In genomic region chr10:59402899-59403792, GRCm38 (mm10) we compare ENCODE assay signal across 23 mouse cellular contexts. TPM values are rescaled to one million over a fixed set of nuclear protein-coding genes. Genes with fewer than 3 reads are reported as not detected.
DNase-seq lines count a peak whose midpoint lies in the region; ATAC-seq and TF ChIP-seq lines count a peak whose summit lies in the region.
"Had no signal": no experiment of that assay in that cellular context is flagged by ENCODE, and none has a peak within 500 bp of the region (broad histone marks: within the 10 kb centered on the region; RNA-seq: fewer than 3 reads in every experiment).

Pla2g12b (plus strand) TSS chr10:59403660.

- no peaks in the 10 kb centered on the region for H3K9me3 ChIP-seq in heart, embryonic 11.5 days (replicated peaks; ENCODE audit: control insufficient read depth, low read length)
- H3K9me3 ChIP-seq in E14TG2a.4 (ENCODE audit: low read length): no peaks in the 10 kb centered on the region
- H3K9me3 ChIP-seq in intestine, postnatal 0 days (ENCODE audit: control insufficient read depth): no peaks in the 10 kb centered on the region
- H3K9me3 ChIP-seq in liver, postnatal 0 days (ENCODE audit: low read length): no peaks in the 10 kb centered on the region
- H3K9me3 ChIP-seq: limb, embryonic 15.5 days had no signal

- H3K4me2 ChIP-seq in heart, embryonic 11.5 days: peak within 1 kb of the TSS; percentile 57
- peak within 1 kb of the TSS; percentile 64 for H3K4me2 ChIP-seq in intestine, postnatal 0 days (replicated peaks; ENCODE audit: low read depth)
- H3K4me2 ChIP-seq in liver, postnatal 0 days (ENCODE audit: low read depth, low read length): peak within 1 kb of the TSS; percentile 64
- H3K4me2 ChIP-seq: embryonic facial prominence, embryonic 13.5 days; hindbrain, embryonic 14.5 days; limb, embryonic 15.5 days; midbrain, embryonic 11.5 days had no signal

- no peak for TF ChIP-seq EP300 in heart, adult 2 months (IDR thresholded peaks at IDR 0.05; ENCODE audit: insufficient read depth, low read depth, low read length)
- no peak for TF ChIP-seq EP300 in liver, postnatal 0 days (IDR thresholded peaks at IDR 0.05; ENCODE audit: low read depth)

- no peaks in the 10 kb centered on the region for H3K27me3 ChIP-seq in heart, embryonic 11.5 days (ENCODE audit: control insufficient read depth, insufficient read depth, low read length)
- no peaks in the 10 kb centered on the region for H3K27me3 ChIP-seq in heart, adult 2 months (ENCODE audit: control insufficient read depth, insufficient read depth, low read length)
- H3K27me3 ChIP-seq in E14TG2a.4 (ENCODE audit: insufficient read depth, low read length): peaks cover 14% of the 10 kb centered on the region
- no peaks in the 10 kb centered on the region for H3K27me3 ChIP-seq in intestine, postnatal 0 days (replicated peaks; ENCODE audit: control insufficient read depth, insufficient read depth, low read length)
- no peaks in the 10 kb centered on the region for H3K27me3 ChIP-seq in liver, postnatal 0 days (ENCODE audit: insufficient read depth, low read length)
- H3K27me3 ChIP-seq: embryonic facial prominence, embryonic 13.5 days; limb, embryonic 15.5 days had no signal

- H3K27ac ChIP-seq in heart, embryonic 11.5 days (ENCODE audit: low read depth, low read length): peak within 1 kb of the TSS; percentile 22; the same call in 1 of the 2 replicates
- H3K27ac ChIP-seq in heart, adult 2 months: no peak within 1 kb of the TSS
- H3K27ac ChIP-seq in intestine, postnatal 0 days (ENCODE audit: low read depth, low read length): peak within 1 kb of the TSS; percentile 90
- peak within 1 kb of the TSS; percentile 93 for H3K27ac ChIP-seq in liver, postnatal 0 days (ENCODE audit: low read depth)
- H3K27ac ChIP-seq: embryonic facial prominence, embryonic 13.5 days; gastrocnemius, adult 2 months; hindbrain, embryonic 14.5 days; limb, embryonic 15.5 days had no signal

- WGBS in heart, embryonic 11.5 days (ENCODE audit: insufficient replicate concordance): 42% methylated on average over 21 of the region's 21 CpGs
- 59% methylated on average over 21 of the region's 21 CpGs for WGBS in heart, adult 2 months
- WGBS in intestine, postnatal 0 days: 29% methylated on average over 21 of the region's 21 CpGs
- WGBS in liver, postnatal 0 days (ENCODE audit: insufficient replicate concordance): 47% methylated on average over 21 of the region's 21 CpGs

- H3K4me3 ChIP-seq in heart, embryonic 11.5 days (ENCODE audit: low read depth, low read length): 0 out of 2 replicates have a peak within 1 kb of the TSS, but pooled peaks have one; percentile 16
- no peak within 1 kb of the TSS for H3K4me3 ChIP-seq in heart, adult 2 months
- H3K4me3 ChIP-seq in E14TG2a.4 (replicated peaks; ENCODE audit: low read length): peak within 1 kb of the TSS; percentile 32
- peak within 1 kb of the TSS; percentile 43 for H3K4me3 ChIP-seq in intestine, postnatal 0 days (ENCODE audit: low read depth, low read length)
- peak within 1 kb of the TSS; percentile 52 for H3K4me3 ChIP-seq in liver, postnatal 0 days (ENCODE audit: low read depth, low read length)
- H3K4me3 ChIP-seq: embryonic facial prominence, embryonic 13.5 days; gastrocnemius, adult 2 months; limb, embryonic 15.5 days; myocyte had no signal

- no peak for TF ChIP-seq POLR2A in heart, adult 2 months (IDR thresholded peaks at IDR 0.05; ENCODE audit: insufficient read depth, low read depth, low read length)

- DNase-seq in heart, adult 2 months: no peak
- peak; percentile 52 for DNase-seq in liver, postnatal 0 days
- DNase-seq in adrenal gland, adult 18-20 months (ENCODE audit: low spot score in 2 of 2): no peak
- DNase-seq in cerebellum, postnatal 10 days: no peak
- DNase-seq: adrenal gland, postnatal 36 days; B cell, adult 2 months; cerebellum, postnatal 36 days; gastrocnemius, adult 2 months; kidney, adult 9 months; layer of hippocampus, adult 9-11 months; lung, postnatal 36 days; right cerebral cortex, postnatal 25 days; thymus, postnatal 36 days had no signal

- intact Hi-C loops in heart, adult 2 months (cut with DNase I): no loop called here

- no peaks in the 10 kb centered on the region for H3K79me2 ChIP-seq in heart, adult 2 months (replicated peaks; ENCODE audit: control insufficient read depth, insufficient read depth, low read length)

- TF ChIP-seq CTCF in heart, adult 2 months (IDR thresholded peaks at IDR 0.05): no peak
- no peak for TF ChIP-seq CTCF in E14TG2a.4 (conservative IDR thresholded peaks at IDR 0.05; ENCODE audit: low read length)
- no peak for TF ChIP-seq CTCF in intestine, postnatal 0 days (IDR thresholded peaks at IDR 0.05; ENCODE audit: low read depth)
- no peak for TF ChIP-seq CTCF in liver, postnatal 0 days (IDR thresholded peaks at IDR 0.05; ENCODE audit: low read depth)

- H3K9ac ChIP-seq in heart, embryonic 11.5 days (ENCODE audit: low read depth, low read length): peak within 1 kb of the TSS; percentile 56
- H3K9ac ChIP-seq in heart, adult 2 months (ENCODE audit: low read depth, low read length): no peak within 1 kb of the TSS
- H3K9ac ChIP-seq in intestine, postnatal 0 days (ENCODE audit: low read depth, low read length): peak within 1 kb of the TSS; percentile 64
- peak within 1 kb of the TSS; percentile 69 for H3K9ac ChIP-seq in liver, postnatal 0 days (replicated peaks)
- H3K9ac ChIP-seq: embryonic facial prominence, embryonic 13.5 days; hindbrain, embryonic 14.5 days; limb, embryonic 15.5 days had no signal

- H3K4me1 ChIP-seq in heart, embryonic 11.5 days (ENCODE audit: control insufficient read depth, insufficient read depth, low read length): peaks cover 17% of the 10 kb centered on the region
- no peaks in the 10 kb centered on the region for H3K4me1 ChIP-seq in heart, adult 2 months (ENCODE audit: control insufficient read depth, insufficient read depth, low read length)
- peaks cover 23% of the 10 kb centered on the region for H3K4me1 ChIP-seq in E14TG2a.4 (replicated peaks; ENCODE audit: low read depth, low read length)
- H3K4me1 ChIP-seq in intestine, postnatal 0 days (replicated peaks; ENCODE audit: control insufficient read depth, insufficient read depth, low read length): no peaks in the 10 kb centered on the region
- peaks cover 10% of the 10 kb centered on the region; the same call in 1 of the 2 replicates for H3K4me1 ChIP-seq in liver, postnatal 0 days (ENCODE audit: insufficient read depth)
- H3K4me1 ChIP-seq: embryonic facial prominence, embryonic 13.5 days had no signal

- ATAC-seq in heart, embryonic 11.5 days (replicated peaks; ENCODE audit: insufficient number of reproducible peaks, low FRiP score, low TSS enrichment): no peak
- peak; percentile 93 for ATAC-seq in intestine, postnatal 0 days
- ATAC-seq in liver, postnatal 0 days: peak; percentile 95
- ATAC-seq: forebrain, embryonic 14.5 days had no signal

- H3K36me3 ChIP-seq in heart, embryonic 11.5 days (ENCODE audit: control insufficient read depth, insufficient read depth, low read length): no peaks in the 10 kb centered on the region
- no peaks in the 10 kb centered on the region for H3K36me3 ChIP-seq in heart, adult 2 months (ENCODE audit: control insufficient read depth, insufficient read depth, low read length)
- H3K36me3 ChIP-seq in E14TG2a.4 (ENCODE audit: insufficient read depth, low read length): no peaks in the 10 kb centered on the region
- H3K36me3 ChIP-seq in intestine, postnatal 0 days (ENCODE audit: control insufficient read depth, insufficient read depth): no peaks in the 10 kb centered on the region
- no peaks in the 10 kb centered on the region for H3K36me3 ChIP-seq in liver, postnatal 0 days (replicated peaks; ENCODE audit: insufficient read depth, low read length)
- H3K36me3 ChIP-seq: embryonic facial prominence, embryonic 13.5 days; limb, embryonic 15.5 days had no signal

RNA-seq across cellular contexts. Expression of gene Pla2g12b, which starts in this region (rescaled TPM):
- polyA plus RNA-seq in heart, embryonic 11.5 days (2014; fragmentation: Nextera tagmentation; extraction: Ambion mirVana): 1.5 and 1.8 TPM in 2 replicates
- total RNA-seq in heart, adult 2 months (2021): not detected
- 0.10 TPM in 1 of 2 replicates, not detected in the other for polyA plus RNA-seq in heart, adult 2 months (2012; rRNA removed)
- 105 and 108 TPM in 2 replicates for polyA plus RNA-seq in intestine, postnatal 0 days (2015; fragmentation: Nextera tagmentation; extraction: Ambion mirVana)
- polyA plus RNA-seq in liver, postnatal 0 days (2015; fragmentation: Nextera tagmentation; extraction: Ambion mirVana): 58.4 and 61.3 TPM in 2 replicates
- not detected for total RNA-seq in adrenal gland, adult 18-20 months (2021)
- total RNA-seq: adrenal gland, postnatal 36 days; gastrocnemius, adult 2 months; left cerebral cortex, postnatal 10 days had no signal
- polyA plus RNA-seq: embryonic facial prominence, embryonic 13.5 days; forebrain, embryonic 14.5 days; hindbrain, embryonic 14.5 days; midbrain, embryonic 11.5 days; myocyte had no signal

Comparison
In these comparisons a context has a peak if more than half of its experiments do, and no peak if none do; other contexts are left out.
1. RNA of gene Pla2g12b (polyA plus RNA-seq): 105 to 108 TPM in intestine, postnatal 0 days and 58.4 to 61.3 TPM in liver, postnatal 0 days; 1.5 to 1.8 TPM in heart, embryonic 11.5 days and 0.10 TPM in heart, adult 2 months; every median in the first group is over 10 times any median in the second.
2. Peak in every context shown above with its lines, with median percentiles within 50 percentile points of each other: H3K4me2 ChIP-seq.